In the genomic region with DNA sequence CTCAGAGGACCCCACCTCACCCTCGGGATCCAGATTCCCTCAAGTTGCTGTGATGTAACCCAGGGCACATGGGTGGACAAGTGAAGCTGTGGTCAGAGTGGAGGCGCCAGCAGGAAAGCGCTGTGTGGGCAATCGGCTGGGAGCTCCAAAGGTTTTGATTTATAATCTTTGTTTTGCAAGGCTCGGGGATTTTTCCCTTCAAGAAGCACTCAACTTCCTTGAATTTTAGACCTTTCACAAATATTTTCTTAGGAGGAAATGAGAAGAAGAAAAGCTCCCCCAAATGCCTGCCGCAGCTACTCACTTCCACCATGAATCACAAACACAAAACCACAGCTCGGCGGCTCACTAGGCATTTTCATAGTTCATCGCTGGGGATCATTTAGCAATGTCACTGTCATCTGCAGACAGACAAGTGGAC, we compare ENCODE assay signal across 11 mouse cellular contexts. TPM values are rescaled to one million over a fixed set of nuclear protein-coding genes. Genes with fewer than 3 reads are reported as not detected.
DNase-seq lines count a peak whose midpoint lies in the region; ATAC-seq and TF ChIP-seq lines count a peak whose summit lies in the region.
"Had no signal": no experiment of that assay in that cellular context is flagged by ENCODE, and none has a peak within 500 bp of the region (broad histone marks: within the 10 kb centered on the region; RNA-seq: fewer than 3 reads in every experiment).

No protein-coding gene starts in this region.

- H3K27ac ChIP-seq in intestine, postnatal 0 days (ENCODE audit: low read depth, low read length) = no peak overlapping the region
- H3K27ac ChIP-seq in intestine, embryonic 15.5 days = no peak overlapping the region
- peak overlapping the region; percentile 63; the same call in 1 of the 2 replicates for H3K27ac ChIP-seq in embryonic facial prominence, embryonic 13.5 days
- H3K27ac ChIP-seq: hindbrain, embryonic 13.5 days had no signal

- no peaks in the 10 kb centered on the region for H3K9me3 ChIP-seq in intestine, postnatal 0 days (ENCODE audit: control insufficient read depth)
- H3K9me3 ChIP-seq in intestine, embryonic 15.5 days = no peaks in the 10 kb centered on the region
- H3K9me3 ChIP-seq in embryonic facial prominence, embryonic 13.5 days = no peaks in the 10 kb centered on the region
- H3K9me3 ChIP-seq: hindbrain, embryonic 13.5 days had no signal

- 41% methylated on average over 9 of the region's 9 CpGs for WGBS in intestine, postnatal 0 days
- 32% methylated on average over 9 of the region's 9 CpGs for WGBS in intestine, embryonic 15.5 days
- 50% methylated on average over 9 of the region's 9 CpGs for WGBS in embryonic facial prominence, embryonic 13.5 days

- H3K4me2 ChIP-seq in intestine, postnatal 0 days (replicated peaks; ENCODE audit: low read depth) = no peak overlapping the region
- no peak overlapping the region for H3K4me2 ChIP-seq in intestine, embryonic 15.5 days (replicated peaks)
- H3K4me2 ChIP-seq in embryonic facial prominence, embryonic 13.5 days = no peak overlapping the region
- H3K4me2 ChIP-seq: hindbrain, embryonic 13.5 days; liver, embryonic 11.5 days had no signal

- no peak for TF ChIP-seq CTCF in intestine, postnatal 0 days (IDR thresholded peaks at IDR 0.05; ENCODE audit: low read depth)

- H3K9ac ChIP-seq in intestine, postnatal 0 days (ENCODE audit: low read depth, low read length) = no peak overlapping the region
- no peak overlapping the region for H3K9ac ChIP-seq in intestine, embryonic 15.5 days
- no peak overlapping the region for H3K9ac ChIP-seq in embryonic facial prominence, embryonic 13.5 days
- H3K9ac ChIP-seq: hindbrain, embryonic 13.5 days had no signal

- DNase-seq in A20 (ENCODE audit: low read depth, low spot score) = peak; percentile 32
- DNase-seq in lung, postnatal 10 days = peak; percentile 32
- DNase-seq in thymus, postnatal 36 days = no peak
- no peak for DNase-seq in left cerebral cortex, adult 9 months (ENCODE audit: low spot score in 2 of 2)
- DNase-seq in heart, adult 18-20 months = no peak
- DNase-seq: gastrocnemius, postnatal 36 days had no signal

- peak; percentile 13; the same call in 1 of the 2 replicates for ATAC-seq in intestine, postnatal 0 days
- ATAC-seq in intestine, embryonic 15.5 days = no peak
- no peak for ATAC-seq in embryonic facial prominence, embryonic 13.5 days (ENCODE audit: insufficient number of reproducible peaks, insufficient read depth, low FRiP score, low TSS enrichment, low read depth)

- H3K4me3 ChIP-seq in intestine, postnatal 0 days (ENCODE audit: low read depth, low read length) = no peak overlapping the region
- no peak overlapping the region for H3K4me3 ChIP-seq in intestine, embryonic 15.5 days (replicated peaks)
- no peak overlapping the region for H3K4me3 ChIP-seq in embryonic facial prominence, embryonic 13.5 days
- H3K4me3 ChIP-seq: hindbrain, embryonic 13.5 days had no signal

- no peaks in the 10 kb centered on the region; the same call in 1 of the 2 replicates for H3K4me1 ChIP-seq in intestine, postnatal 0 days (replicated peaks; ENCODE audit: control insufficient read depth, insufficient read depth, low read length)
- H3K4me1 ChIP-seq in intestine, embryonic 15.5 days (replicated peaks) = peaks cover 20% of the 10 kb centered on the region
- H3K4me1 ChIP-seq in embryonic facial prominence, embryonic 13.5 days = peaks cover 73% of the 10 kb centered on the region

- no peaks in the 10 kb centered on the region for H3K27me3 ChIP-seq in intestine, postnatal 0 days (replicated peaks; ENCODE audit: control insufficient read depth, insufficient read depth, low read length)
- no peaks in the 10 kb centered on the region for H3K27me3 ChIP-seq in intestine, embryonic 15.5 days (replicated peaks)
- no peaks in the 10 kb centered on the region for H3K27me3 ChIP-seq in embryonic facial prominence, embryonic 13.5 days
- H3K27me3 ChIP-seq: hindbrain, embryonic 13.5 days had no signal

- no peaks in the 10 kb centered on the region for H3K36me3 ChIP-seq in intestine, postnatal 0 days (ENCODE audit: control insufficient read depth, insufficient read depth)
- no peaks in the 10 kb centered on the region for H3K36me3 ChIP-seq in intestine, embryonic 15.5 days
- H3K36me3 ChIP-seq in embryonic facial prominence, embryonic 13.5 days = no peaks in the 10 kb centered on the region
- H3K36me3 ChIP-seq: hindbrain, embryonic 13.5 days had no signal

RNA-seq across cellular contexts. Expression of gene Ltbp2, which starts 29.7 kb away (rescaled TPM):
- polyA plus RNA-seq in intestine, postnatal 0 days (2015; fragmentation: Nextera tagmentation; extraction: Ambion mirVana) = 0.87 and 1.0 TPM in 2 replicates
- 0.75 and 1.6 TPM in 2 replicates for polyA plus RNA-seq in intestine, embryonic 15.5 days (2015; fragmentation: Nextera tagmentation; extraction: Ambion mirVana)
- polyA plus RNA-seq in embryonic facial prominence, embryonic 13.5 days (2015; fragmentation: Nextera tagmentation; extraction: Ambion mirVana) = 1.7 and 4.4 TPM in 2 replicates
- total RNA-seq in heart, adult 18-20 months (2021) = 1 to 10 TPM; 1.3 to 3.0 TPM

Comparison
In these comparisons a context has a peak if more than half of its experiments do, and no peak if none do; other contexts are left out.
1. DNase-seq: peak in A20 (single experiment) and lung, postnatal 10 days (single experiment); none in thymus, postnatal 36 days (0 of 2), left cerebral cortex, adult 9 months (0 of 2) and heart, adult 18-20 months (0 of 2).